Mouse (Mus musculus) MN1 (cell line): ENCODE data around the gene 1700088E04Rik.

Experiments used
- DNase-seq: peaks from one replicate; pipeline ENCODE4 v3.0.0-alpha.2; 2016; ENCODE audit warnings: low spot score

Gene 1700088E04Rik

DNA sequence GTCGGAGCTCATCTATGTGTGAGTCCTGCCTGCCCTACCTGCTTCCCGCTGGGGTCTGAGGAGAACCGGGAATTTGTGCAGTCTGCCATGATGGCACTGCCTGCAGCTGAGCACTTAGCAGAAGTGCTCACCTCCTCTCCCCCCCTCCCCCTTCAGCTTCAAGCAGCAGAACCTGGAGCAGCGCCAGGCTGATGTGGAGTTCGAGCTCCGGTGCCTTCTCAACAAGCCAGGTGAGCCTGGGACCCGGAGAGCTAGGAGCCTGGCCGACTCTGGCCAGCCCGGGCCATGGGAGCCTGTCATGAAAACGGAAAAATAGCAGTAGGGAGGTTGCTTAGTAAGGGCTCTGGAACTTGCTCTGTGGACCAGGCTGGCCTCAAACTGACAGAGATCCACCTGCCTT lies 10.3 kb downstream of the 1700088E04Rik start:
- peak; percentile 37 for DNase-seq

GRCm38 (mm10) chr15:79129311-79129710 lies 11.7 kb downstream of the 1700088E04Rik start:
- DNase-seq = no peak

GRCm38 (mm10) chr15:79128208-79128607 lies 12.8 kb downstream of the 1700088E04Rik start:
- DNase-seq = no peak

GRCm38 (mm10) chr15:79127101-79127500 lies 14.0 kb downstream of the 1700088E04Rik start:
- DNase-seq = no peak

DNA sequence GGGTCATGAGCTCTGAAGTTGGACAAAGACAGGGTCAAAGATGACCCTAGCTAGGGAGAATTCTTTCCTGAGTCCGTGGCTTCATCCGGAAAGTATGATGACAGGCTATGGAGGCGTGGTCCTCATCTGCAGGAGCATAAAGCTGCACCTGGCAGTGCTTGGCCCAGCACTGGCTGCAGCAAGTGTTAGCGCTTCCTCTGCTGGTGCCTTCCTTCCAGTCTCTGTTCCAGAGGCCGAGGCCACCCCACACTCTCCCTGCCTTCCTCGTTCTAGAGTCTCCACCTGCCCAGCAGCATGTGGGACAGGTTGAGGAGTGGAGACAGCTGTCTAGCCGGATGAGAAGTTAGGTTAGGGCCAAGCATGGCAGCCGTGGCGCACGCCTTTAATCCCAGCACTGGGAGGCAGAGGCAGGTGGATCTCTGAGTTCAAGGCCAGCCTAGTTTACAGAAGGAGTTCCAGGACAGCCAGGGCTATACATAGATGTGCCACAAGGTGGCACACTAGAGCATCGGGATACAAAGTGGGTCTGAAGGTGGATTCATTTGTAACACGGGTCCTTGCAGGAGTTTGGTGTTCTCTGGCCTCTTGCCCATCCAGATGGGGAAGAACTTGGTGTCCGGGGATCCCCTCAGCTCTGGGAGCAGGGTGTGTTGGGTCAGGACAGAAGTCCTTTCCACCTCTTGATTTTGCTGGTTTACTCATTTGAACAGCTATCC lies 14.7 kb downstream of the 1700088E04Rik start:
- DNase-seq = peak; percentile 81

GRCm38 (mm10) chr15:79124331-79124875 lies 16.6 kb downstream of the 1700088E04Rik start:
- no peak for DNase-seq

DNA sequence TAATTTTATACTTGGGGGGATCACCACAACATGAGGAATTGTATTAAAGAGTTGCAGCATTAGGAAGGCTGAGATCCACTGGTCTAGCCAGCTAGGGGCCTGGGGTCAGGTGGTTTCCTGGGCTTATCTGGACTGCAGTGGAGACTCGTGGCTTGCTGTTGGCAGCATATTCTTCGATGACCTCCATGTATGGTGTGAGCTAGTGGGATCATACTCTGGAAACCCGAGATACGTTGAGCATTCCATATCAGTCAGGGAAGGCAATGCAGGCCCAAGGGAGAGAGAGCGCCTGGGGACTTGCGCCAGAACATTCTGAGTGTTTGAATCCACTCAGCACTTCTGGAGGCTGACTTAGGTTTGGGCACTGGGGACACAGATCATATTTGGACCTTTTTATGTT lies 17.3 kb downstream of the 1700088E04Rik start:
- no peak for DNase-seq

DNA sequence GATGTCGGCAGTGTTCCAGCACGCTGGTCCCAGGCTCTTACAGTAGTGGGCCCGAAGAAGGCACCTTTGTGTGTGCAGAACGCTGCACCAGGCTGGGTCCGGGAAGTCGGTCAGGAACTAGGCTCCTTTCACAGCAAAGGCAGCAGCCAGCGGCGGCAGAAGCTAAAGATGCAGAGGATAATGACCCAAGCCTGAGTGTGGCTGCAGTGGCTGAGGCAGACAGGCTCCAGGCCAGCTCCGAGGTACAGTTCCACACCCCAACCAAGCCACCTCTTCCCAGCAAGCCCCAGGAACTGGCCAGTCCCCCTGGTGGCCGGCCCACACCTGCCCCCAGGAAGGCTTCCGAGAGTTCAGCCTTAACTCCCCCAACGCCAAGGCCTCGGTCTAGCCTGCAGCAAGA lies 18.5 kb downstream of the 1700088E04Rik start:
- no peak for DNase-seq

GRCm38 (mm10) chr15:79122119-79122518 lies 18.9 kb downstream of the 1700088E04Rik start:
- no peak for DNase-seq

DNA sequence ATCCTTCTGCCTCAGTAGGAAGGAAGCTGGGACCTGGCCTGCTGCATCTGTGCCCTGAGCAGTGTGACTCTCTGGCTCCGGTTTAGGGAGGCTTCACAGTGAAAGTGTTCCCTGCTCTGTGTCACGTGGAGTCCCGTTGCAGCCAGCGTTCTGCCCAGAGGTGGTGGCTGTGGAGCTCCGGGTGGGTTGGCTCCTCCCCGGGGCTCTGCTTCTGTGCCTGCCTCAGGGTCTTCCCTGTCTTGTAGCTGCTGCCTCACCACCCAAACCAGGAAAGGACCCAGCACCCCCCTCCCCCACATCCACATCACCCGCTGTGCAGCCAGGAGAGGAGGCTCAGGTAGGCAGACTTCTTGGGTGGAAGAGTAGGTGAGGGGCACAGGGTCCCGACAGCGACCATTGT lies 21.6 kb downstream of the 1700088E04Rik start:
- no peak for DNase-seq

DNA sequence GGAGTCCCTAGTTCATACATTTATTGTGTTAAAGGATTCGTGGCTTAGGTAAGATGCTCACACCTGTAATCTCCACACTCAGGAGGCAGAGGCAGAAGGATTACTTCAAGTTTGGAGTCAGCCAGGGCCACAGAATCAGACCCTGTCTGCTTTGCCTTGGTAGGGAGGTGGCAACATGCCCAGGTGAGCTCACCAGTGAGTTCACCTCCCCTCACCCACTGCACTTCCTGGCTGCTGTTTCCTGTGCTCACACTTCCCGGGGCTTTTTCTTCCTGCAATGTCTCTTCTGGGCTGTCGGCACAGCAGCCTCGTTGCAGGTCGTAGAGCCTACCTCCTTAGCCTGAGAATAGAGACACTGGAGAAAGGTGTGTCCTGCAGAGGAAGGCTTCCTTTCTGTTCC lies 25.8 kb downstream of the 1700088E04Rik start:
- no peak for DNase-seq

- peak; percentile 84 for DNase-seq
Measured at GRCm38 (mm10) chr15:79111774-79112173, 29.3 kb downstream of the 1700088E04Rik start.

- DNase-seq = no peak
Measured at GRCm38 (mm10) chr15:79110528-79110927, 30.5 kb downstream of the 1700088E04Rik start.

GRCm38 (mm10) chr15:79110031-79110430 lies 31.0 kb downstream of the 1700088E04Rik start:
- DNase-seq = no peak

- DNase-seq = peak; percentile 45
Measured at GRCm38 (mm10) chr15:79109321-79109934, 31.6 kb downstream of the 1700088E04Rik start.

GRCm38 (mm10) chr15:79108421-79109320 lies 32.4 kb downstream of the 1700088E04Rik start, which contains the start of gene Micall1:
TSS of gene Micall1 (plus strand) at chr15:79108898.
- DNase-seq = peak; percentile 91

DNA sequence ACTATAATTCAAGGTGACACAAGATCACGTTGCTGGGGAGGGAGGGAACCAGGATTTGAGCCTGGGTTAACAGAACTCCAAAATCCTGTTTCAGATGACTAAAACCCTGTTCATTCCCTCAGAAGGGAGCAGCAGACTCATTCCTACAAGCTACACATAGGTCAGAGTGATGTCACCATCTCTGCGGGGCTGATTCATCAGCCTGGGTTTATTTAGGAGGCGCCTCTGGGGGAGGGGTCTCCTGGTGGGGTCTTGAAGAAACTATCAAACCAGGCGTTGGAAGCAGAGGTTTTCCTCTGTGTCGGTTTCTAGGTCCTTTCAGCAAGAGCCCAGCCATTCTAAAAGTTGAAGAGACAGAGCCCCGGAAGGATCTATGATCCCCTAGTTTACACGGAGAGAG lies 33.1 kb downstream of the 1700088E04Rik start:
- DNase-seq = peak; percentile 83

DNA sequence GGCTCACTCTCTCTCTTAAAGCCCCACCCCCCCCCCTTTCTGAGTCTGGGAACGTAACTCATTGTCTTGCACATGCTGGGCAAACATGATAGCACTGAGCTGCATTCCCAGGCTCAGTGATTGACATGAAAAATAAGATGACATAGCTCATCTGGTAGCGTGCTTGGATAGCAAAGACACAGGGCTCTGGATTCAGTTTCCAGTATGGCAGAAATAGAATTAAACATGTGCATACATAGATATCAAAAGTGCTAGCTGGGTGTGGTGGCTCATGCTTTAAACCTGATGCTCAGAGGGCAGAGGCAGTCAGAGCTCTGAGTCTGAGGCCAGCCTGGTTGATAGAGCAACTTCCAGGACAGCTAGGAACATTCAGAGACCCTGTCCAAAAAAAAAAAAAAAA lies 35.2 kb downstream of the 1700088E04Rik start:
- DNase-seq = no peak

GRCm38 (mm10) chr15:79103264-79103663 lies 37.8 kb downstream of the 1700088E04Rik start:
- no peak for DNase-seq

DNA sequence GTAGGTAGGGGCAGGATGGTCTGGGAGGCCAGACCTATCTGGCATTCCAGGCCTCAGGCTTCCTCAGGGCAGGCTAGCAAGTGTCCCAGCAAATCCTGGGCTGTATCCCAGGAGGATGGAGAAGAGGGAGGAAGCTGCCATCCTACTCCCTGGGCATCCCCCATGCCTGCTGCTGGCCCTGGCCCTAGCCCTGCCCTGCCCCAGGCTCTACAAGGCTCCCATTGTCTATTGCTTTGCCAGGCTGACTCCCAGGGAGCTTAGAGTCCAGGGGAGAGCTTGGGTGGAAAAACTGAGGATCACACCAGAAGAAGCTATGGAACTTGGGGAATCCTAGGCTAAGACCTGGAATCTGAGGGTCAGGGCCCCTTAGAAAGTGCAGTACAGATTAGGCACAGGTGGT lies 39.5 kb downstream of the 1700088E04Rik start:
- DNase-seq = no peak

DNA sequence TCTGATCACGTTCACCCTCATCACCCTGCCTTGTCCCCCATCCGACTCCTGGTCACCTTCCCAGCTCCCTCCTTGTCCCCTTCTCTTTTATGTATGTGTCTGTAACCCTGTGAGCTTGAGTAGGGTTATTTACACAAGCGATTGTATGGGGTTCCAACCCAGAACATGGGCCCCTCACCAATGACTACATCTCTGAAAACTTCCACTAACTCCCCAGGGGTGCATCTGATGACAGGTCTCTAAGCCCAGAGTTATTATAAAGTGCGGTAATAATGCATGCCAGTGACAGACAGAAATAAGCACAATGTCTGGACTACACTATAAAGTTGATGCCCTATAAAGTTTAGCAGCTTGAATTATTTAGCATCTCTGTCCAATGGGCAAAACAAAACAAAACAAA lies 40.7 kb downstream of the 1700088E04Rik start:
- DNase-seq = no peak

DNA sequence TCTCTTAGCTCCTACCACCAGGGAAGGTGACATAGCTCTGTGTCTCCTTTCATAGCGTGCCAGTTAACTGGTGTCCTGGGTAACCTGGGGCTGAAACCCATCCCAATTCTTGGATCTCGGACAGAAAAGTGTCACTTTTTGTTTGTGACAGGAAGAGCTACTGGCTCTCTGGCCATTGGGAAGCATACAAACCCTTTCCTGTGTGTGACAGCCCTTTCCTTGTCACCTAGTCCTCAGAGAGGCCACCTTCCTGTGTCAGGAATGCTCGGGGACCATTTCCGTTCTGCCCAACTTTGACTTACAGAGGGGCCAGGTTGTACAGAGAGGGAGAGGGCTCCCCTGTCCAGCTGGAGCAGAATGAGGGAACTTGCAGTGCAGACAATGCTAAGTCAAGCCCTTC lies 41.6 kb downstream of the 1700088E04Rik start:
- DNase-seq = no peak
